Mouse (Mus musculus): ENCODE measurements at regions not wholly inside any gene's neighbourhood (a gene's known extent, or its start where the extent isn't known, plus 50 kb on each side); places are given as distances from the start of the nearest gene placed in this dataset.

GRCm38 (mm10) chr4:12620756-12621270 is 449.0 kb upstream of the Fam92a start:
- TF ChIP-seq CTCF (IDR thresholded peaks at IDR 0.05; ENCODE audit: low read depth, low read length) (no peak), EP300 (IDR thresholded peaks at IDR 0.05; ENCODE audit: insufficient read depth, low read depth, low read length) (no peak)

Measured in ES-Bruce4 (cell line).